Mouse (Mus musculus) Muller cell, postnatal 12 days (primary cell): Measurements from ENCODE around the gene Fsd1l.
"Not testable (repeated sequence)": the region's sequence is repeated elsewhere in the genome, so short reads cannot be mapped to it uniquely, and the experiment has no call there.

ENCODE experiments used
- DNase-seq: peaks from one replicate; pipeline ENCODE4 v3.0.0-alpha.2; 2015; ENCODE audit errors: inconsistent ontology term

Gene Fsd1l

GRCm38 (mm10) chr4:53628924-53629323, 2.3 kb upstream of the Fsd1l start:
- DNase-seq: no peak

- DNase-seq: no peak
Observed at GRCm38 (mm10) chr4:53630963-53631315, 332 bp upstream of the Fsd1l start.

- DNase-seq: no peak
Observed at GRCm38 (mm10) chr4:53632011-53632349, 709 bp downstream of the Fsd1l start.

- DNase-seq: peak; percentile 59
Observed at GRCm38 (mm10) chr4:53635336-53635735, 4.1 kb downstream of the Fsd1l start.

GRCm38 (mm10) chr4:53637269-53637909, 6.1 kb downstream of the Fsd1l start:
- DNase-seq: no peak

- DNase-seq: peak; percentile 64
Observed at GRCm38 (mm10) chr4:53638549-53639123, 7.4 kb downstream of the Fsd1l start.

- no peak for DNase-seq
Observed at GRCm38 (mm10) chr4:53658029-53658428, 26.8 kb downstream of the Fsd1l start.

- DNase-seq: no peak
Observed at GRCm38 (mm10) chr4:53660711-53661110, 29.4 kb downstream of the Fsd1l start.

- no peak for DNase-seq
Observed at GRCm38 (mm10) chr4:53682092-53682491, 50.8 kb downstream of the Fsd1l start.

- no peak for DNase-seq
Observed at GRCm38 (mm10) chr4:53688965-53689364, 57.7 kb downstream of the Fsd1l start.

GRCm38 (mm10) chr4:53691418-53691817, 60.1 kb downstream of the Fsd1l start:
- DNase-seq: no peak

GRCm38 (mm10) chr4:53709166-53709565, 77.9 kb downstream of the Fsd1l start:
- not testable (repeated sequence) for DNase-seq

- DNase-seq: no peak
Observed at GRCm38 (mm10) chr4:53710021-53710420, 78.8 kb downstream of the Fsd1l start.

GRCm38 (mm10) chr4:53710555-53711328, 79.5 kb downstream of the Fsd1l start:
- no peak for DNase-seq

GRCm38 (mm10) chr4:53713704-53714050, 82.4 kb downstream of the Fsd1l start, which contains the start of gene Fktn:
Gene Fktn (plus strand): TSS chr4:53713998.
- DNase-seq: no peak

GRCm38 (mm10) chr4:53714051-53714814, 83.0 kb downstream of the Fsd1l start:
- DNase-seq: peak; percentile 92

- no peak for DNase-seq
Observed at GRCm38 (mm10) chr4:53715977-53716376, 84.7 kb downstream of the Fsd1l start.

GRCm38 (mm10) chr4:53717546-53717945, 86.3 kb downstream of the Fsd1l start:
- DNase-seq: no peak

- DNase-seq: no peak
Observed at GRCm38 (mm10) chr4:53718261-53718660, 87.0 kb downstream of the Fsd1l start.

- DNase-seq: peak; percentile 61
Observed at GRCm38 (mm10) chr4:53722506-53722905, 91.2 kb downstream of the Fsd1l start.

- not testable (repeated sequence) for DNase-seq
Observed at GRCm38 (mm10) chr4:53726100-53726499, 94.8 kb downstream of the Fsd1l start.

GRCm38 (mm10) chr4:53728121-53728520, 96.8 kb downstream of the Fsd1l start:
- DNase-seq: no peak
